Mouse (Mus musculus): ENCODE results near the gene Doc2b.

The Doc2b gene

GRCm38 (mm10) chr11:75793351-75793750 lies 2.5 kb downstream of the Doc2b start:
- no peak for DNase-seq (ENCODE audit: low spot score in 2 of 2)

GRCm38 (mm10) chr11:75792535-75792934 lies 3.3 kb downstream of the Doc2b start:
- DNase-seq (ENCODE audit: low spot score in 2 of 2), result no peak

- DNase-seq (ENCODE audit: low spot score in 2 of 2), result no peak
Measured at GRCm38 (mm10) chr11:75785897-75786296, 10.0 kb downstream of the Doc2b start.

GRCm38 (mm10) chr11:75783799-75784198 lies 12.1 kb downstream of the Doc2b start:
- DNase-seq (ENCODE audit: low spot score in 2 of 2), result no peak

- DNase-seq (ENCODE audit: low spot score in 2 of 2), result peak in 1 of 2 experiments; percentile 73
Measured at GRCm38 (mm10) chr11:75781919-75782318, 13.9 kb downstream of the Doc2b start.

- no peak for DNase-seq (ENCODE audit: low spot score in 2 of 2)
Measured at GRCm38 (mm10) chr11:75775919-75776318, 19.9 kb downstream of the Doc2b start.

- DNase-seq (ENCODE audit: low spot score in 2 of 2), result no peak
Measured at GRCm38 (mm10) chr11:75772562-75772961, 23.3 kb downstream of the Doc2b start.

- peak; percentile 47 to 75 for DNase-seq (ENCODE audit: low spot score in 2 of 2)
Measured at GRCm38 (mm10) chr11:75769206-75769605, 26.6 kb downstream of the Doc2b start.

GRCm38 (mm10) chr11:75768091-75768989 lies 27.5 kb downstream of the Doc2b start:
- DNase-seq (ENCODE audit: low spot score in 2 of 2), result peak in 1 of 2 experiments; percentile 41

- DNase-seq (ENCODE audit: low spot score in 2 of 2), result no peak
Measured at GRCm38 (mm10) chr11:75767014-75767413, 28.8 kb downstream of the Doc2b start.

GRCm38 (mm10) chr11:75765161-75765560 lies 30.7 kb downstream of the Doc2b start:
- DNase-seq (ENCODE audit: low spot score in 2 of 2), result no peak

- no peak for DNase-seq (ENCODE audit: low spot score in 2 of 2)
Measured at GRCm38 (mm10) chr11:75764521-75765023, 31.3 kb downstream of the Doc2b start.

- DNase-seq (ENCODE audit: low spot score in 2 of 2), result no peak
Measured at GRCm38 (mm10) chr11:75762708-75763107, 33.1 kb downstream of the Doc2b start.

GRCm38 (mm10) chr11:75760785-75761184 lies 35.1 kb downstream of the Doc2b start:
- no peak for DNase-seq (ENCODE audit: low spot score in 2 of 2)

GRCm38 (mm10) chr11:75758553-75758952 lies 37.3 kb downstream of the Doc2b start:
- no peak for DNase-seq (ENCODE audit: low spot score in 2 of 2)

GRCm38 (mm10) chr11:75756687-75757086 lies 39.2 kb downstream of the Doc2b start:
- no peak for DNase-seq (ENCODE audit: low spot score in 2 of 2)

- DNase-seq (ENCODE audit: low spot score in 2 of 2), result no peak
Measured at GRCm38 (mm10) chr11:75751082-75751481, 44.8 kb downstream of the Doc2b start.

- DNase-seq (ENCODE audit: low spot score in 2 of 2), result no peak
Measured at GRCm38 (mm10) chr11:75750537-75750936, 45.3 kb downstream of the Doc2b start.

- DNase-seq (ENCODE audit: low spot score in 2 of 2), result no peak
Measured at GRCm38 (mm10) chr11:75744761-75745160, 51.1 kb downstream of the Doc2b start.

GRCm38 (mm10) chr11:75741615-75742014 lies 54.2 kb downstream of the Doc2b start:
- DNase-seq (ENCODE audit: low spot score in 2 of 2), result no peak

GRCm38 (mm10) chr11:75740204-75740603 lies 55.6 kb downstream of the Doc2b start:
- no peak for DNase-seq (ENCODE audit: low spot score in 2 of 2)

- no peak for DNase-seq (ENCODE audit: low spot score in 2 of 2)
Measured at GRCm38 (mm10) chr11:75738477-75738821, 57.4 kb downstream of the Doc2b start.

- no peak for DNase-seq (ENCODE audit: low spot score in 2 of 2)
Measured at GRCm38 (mm10) chr11:75737806-75738476, 57.9 kb downstream of the Doc2b start.
